Mouse (Mus musculus) kidney, embryonic 16.5 days (tissue): ENCODE results near the gene Pla2g4e. TPM values are rescaled to one million over a fixed set of nuclear protein-coding genes. Genes with fewer than 3 reads are reported as not detected.

Source experiments
- ATAC-seq: fragments of 200-750 bp; cut with Nextera tagmentation; 2 replicates; pipeline ENCODE4 v1.8.0; 2017; ENCODE audit warnings: moderate TSS enrichment; ENCODE audit not compliant: low FRiP score, low TSS enrichment
- H3K27ac ChIP-seq: fragments of 300-500 bp; sonication (generic); 2 replicates; pipeline ENCODE4 v1.5.1; 2014; ENCODE audit warnings: low read length
- H3K27me3 ChIP-seq: fragments of 300-500 bp; sonication (generic); 2 replicates; pipeline ENCODE4 v1.6.1; 2014; ENCODE audit warnings: low read length, control low read depth, mixed read lengths; ENCODE audit not compliant: insufficient read depth
- H3K36me3 ChIP-seq: fragments of 300-500 bp; sonication (generic); 2 replicates; pipeline ENCODE4 v1.6.1; 2014; ENCODE audit warnings: low read length, control low read depth, mixed read lengths; ENCODE audit not compliant: insufficient read depth
- H3K4me1 ChIP-seq: fragments of 300-500 bp; sonication (generic); 2 replicates; pipeline ENCODE4 v1.6.1; 2014; ENCODE audit warnings: low read length, control low read depth, mixed read lengths; ENCODE audit not compliant: insufficient read depth
- H3K4me2 ChIP-seq: fragments of 300-500 bp; sonication (generic); replicated peaks from 2 replicates; pipeline ENCODE4 v1.6.1; 2014; ENCODE audit warnings: low read depth, low read length
- H3K4me3 ChIP-seq: fragments of 300-500 bp; sonication (generic); 2 replicates; pipeline ENCODE4 v1.5.1; 2014; ENCODE audit warnings: mild to moderate bottlenecking, low read length
- H3K9ac ChIP-seq: fragments of 300-500 bp; sonication (generic); replicated peaks from 2 replicates; pipeline ENCODE4 v1.6.1; 2014; ENCODE audit warnings: low read length
- H3K9me3 ChIP-seq: fragments of 300-500 bp; sonication (generic); 2 replicates; pipeline ENCODE4 v1.6.1; 2016; ENCODE audit warnings: low read length, control low read depth
- WGBS: fragments of 180-500 bp; shearing (Covaris S2); extraction: QIAGEN DNeasy Blood & Tissue Kit; methylation state at CpG from one replicate; pipeline ENCODE4 v1.1.7; 2014; 5-methylcytosine and 5-hydroxymethylcytosine counted together
- polyA plus RNA-seq: library from polyadenylated mRNA; unstranded; fragments of >200 nt; fragmentation: Nextera tagmentation; extraction: Ambion mirVana; gene quantifications from 2 replicates; pipeline ENCODE4 v1.2.1, GENCODE M21; 2015

The Pla2g4e gene
- polyA plus RNA-seq, 1 experiment from 2014 or later, result 0.05 TPM

- no peak overlapping the region for H3K9ac ChIP-seq
- H3K27me3 ChIP-seq, result no peaks in the 10 kb centered on the region
- H3K36me3 ChIP-seq, result no peaks in the 10 kb centered on the region
- H3K27ac ChIP-seq, result no peak overlapping the region
- ATAC-seq, result no peak
- peaks cover 7% of the 10 kb centered on the region; the same call in 1 of the 2 replicates for H3K4me1 ChIP-seq
- H3K4me2 ChIP-seq, result no peak overlapping the region
- H3K4me3 ChIP-seq, result no peak overlapping the region
- no peaks in the 10 kb centered on the region for H3K9me3 ChIP-seq
Measured at GRCm38 (mm10) chr2:120134453-120135075, 110.6 kb downstream of the Pla2g4e start.

- no peak for ATAC-seq
- Histone ChIP-seq H3K36me3 (no peaks in the 10 kb centered on the region), H3K27me3 (no peaks in the 10 kb centered on the region), H3K4me1 (peaks cover 27% of the 10 kb centered on the region), H3K4me3 (no peak overlapping the region), H3K4me2 (no peak overlapping the region), H3K9me3 (no peaks in the 10 kb centered on the region), H3K27ac (no peak overlapping the region), H3K9ac (no peak overlapping the region)
- WGBS, result 65% methylated on average over 1 of the region's 1 CpGs
Measured at GRCm38 (mm10) chr2:120131881-120132280, 113.3 kb downstream of the Pla2g4e start.

- ATAC-seq, result no peak
- H3K4me2 ChIP-seq, result no peak overlapping the region
- 53% methylated on average over 8 of the region's 8 CpGs for WGBS
- H3K36me3 ChIP-seq, result no peaks in the 10 kb centered on the region
- H3K27me3 ChIP-seq, result no peaks in the 10 kb centered on the region
- H3K4me1 ChIP-seq, result peaks cover 45% of the 10 kb centered on the region
- no peak overlapping the region for H3K4me3 ChIP-seq
- peak overlapping the region; percentile 81 for H3K27ac ChIP-seq
- H3K9ac ChIP-seq, result 0 out of 2 replicates have a peak overlapping the region, but pooled peaks have one; percentile 25
- no peaks in the 10 kb centered on the region for H3K9me3 ChIP-seq
Measured at GRCm38 (mm10) chr2:120129252-120129908, 115.8 kb downstream of the Pla2g4e start.

GRCm38 (mm10) chr2:120128611-120129051 lies 116.5 kb downstream of the Pla2g4e start:
- no peaks in the 10 kb centered on the region for H3K9me3 ChIP-seq
- ATAC-seq, result peak; percentile 53; the same call in 1 of the 2 replicates
- H3K27me3 ChIP-seq, result no peaks in the 10 kb centered on the region
- H3K36me3 ChIP-seq, result no peaks in the 10 kb centered on the region
- no peak overlapping the region for H3K9ac ChIP-seq
- H3K4me1 ChIP-seq, result peaks cover 52% of the 10 kb centered on the region
- peak overlapping the region; percentile 81 for H3K27ac ChIP-seq
- H3K4me3 ChIP-seq, result no peak overlapping the region
- 33% methylated on average over 1 of the region's 1 CpGs for WGBS
- no peak overlapping the region for H3K4me2 ChIP-seq

- Histone ChIP-seq H3K4me1 (peaks cover 54% of the 10 kb centered on the region), H3K4me2 (no peak overlapping the region), H3K9ac (no peak overlapping the region), H3K9me3 (no peaks in the 10 kb centered on the region), H3K4me3 (no peak overlapping the region), H3K36me3 (no peaks in the 10 kb centered on the region), H3K27ac (peak overlapping the region; percentile 81), H3K27me3 (no peaks in the 10 kb centered on the region)
- no peak for ATAC-seq
Measured at GRCm38 (mm10) chr2:120128011-120128410, 117.1 kb downstream of the Pla2g4e start.

GRCm38 (mm10) chr2:120126901-120127300 lies 118.2 kb downstream of the Pla2g4e start:
- no peaks in the 10 kb centered on the region for H3K9me3 ChIP-seq
- no peak overlapping the region for H3K9ac ChIP-seq
- 79% methylated on average over 1 of the region's 1 CpGs for WGBS
- no peak overlapping the region for H3K4me2 ChIP-seq
- H3K27me3 ChIP-seq, result no peaks in the 10 kb centered on the region
- H3K36me3 ChIP-seq, result no peaks in the 10 kb centered on the region
- no peak for ATAC-seq
- H3K4me1 ChIP-seq, result peaks cover 54% of the 10 kb centered on the region
- no peak overlapping the region for H3K4me3 ChIP-seq
- no peak overlapping the region for H3K27ac ChIP-seq

- no peak overlapping the region for H3K9ac ChIP-seq
- no peaks in the 10 kb centered on the region for H3K36me3 ChIP-seq
- no peak overlapping the region for H3K27ac ChIP-seq
- no peaks in the 10 kb centered on the region for H3K27me3 ChIP-seq
- H3K4me2 ChIP-seq, result no peak overlapping the region
- 46% methylated on average over 4 of the region's 4 CpGs for WGBS
- H3K9me3 ChIP-seq, result no peaks in the 10 kb centered on the region
- ATAC-seq, result no peak
- H3K4me1 ChIP-seq, result peaks cover 54% of the 10 kb centered on the region
- no peak overlapping the region for H3K4me3 ChIP-seq
Measured at GRCm38 (mm10) chr2:120126408-120126807, 118.7 kb downstream of the Pla2g4e start.

GRCm38 (mm10) chr2:120125461-120125860 lies 119.7 kb downstream of the Pla2g4e start:
- Histone ChIP-seq H3K4me2 (no peak overlapping the region), H3K4me3 (no peak overlapping the region), H3K9ac (no peak overlapping the region), H3K4me1 (peaks cover 54% of the 10 kb centered on the region), H3K36me3 (no peaks in the 10 kb centered on the region), H3K9me3 (no peaks in the 10 kb centered on the region), H3K27me3 (no peaks in the 10 kb centered on the region), H3K27ac (no peak overlapping the region)
- ATAC-seq, result no peak
- 89% methylated on average over 1 of the region's 1 CpGs for WGBS

- WGBS, result 73% methylated on average over 2 of the region's 2 CpGs
- no peak overlapping the region for H3K4me2 ChIP-seq
- no peaks in the 10 kb centered on the region for H3K36me3 ChIP-seq
- H3K27ac ChIP-seq, result no peak overlapping the region
- peaks cover 50% of the 10 kb centered on the region for H3K4me1 ChIP-seq
- ATAC-seq, result no peak
- no peaks in the 10 kb centered on the region for H3K9me3 ChIP-seq
- no peaks in the 10 kb centered on the region for H3K27me3 ChIP-seq
- no peak overlapping the region for H3K9ac ChIP-seq
- H3K4me3 ChIP-seq, result no peak overlapping the region
Measured at GRCm38 (mm10) chr2:120124946-120125345, 120.2 kb downstream of the Pla2g4e start.

GRCm38 (mm10) chr2:120124096-120124495 lies 121.0 kb downstream of the Pla2g4e start:
- Histone ChIP-seq H3K9me3 (no peaks in the 10 kb centered on the region), H3K4me1 (peaks cover 41% of the 10 kb centered on the region), H3K4me3 (no peak overlapping the region), H3K4me2 (no peak overlapping the region), H3K36me3 (no peaks in the 10 kb centered on the region), H3K9ac (no peak overlapping the region), H3K27me3 (no peaks in the 10 kb centered on the region), H3K27ac (no peak overlapping the region)
- 10% methylated on average over 1 of the region's 1 CpGs for WGBS
- ATAC-seq, result peak; percentile 68; the same call in 1 of the 2 replicates
